8 mouse cellular contexts compared by ENCODE assay signal in the genomic region with DNA sequence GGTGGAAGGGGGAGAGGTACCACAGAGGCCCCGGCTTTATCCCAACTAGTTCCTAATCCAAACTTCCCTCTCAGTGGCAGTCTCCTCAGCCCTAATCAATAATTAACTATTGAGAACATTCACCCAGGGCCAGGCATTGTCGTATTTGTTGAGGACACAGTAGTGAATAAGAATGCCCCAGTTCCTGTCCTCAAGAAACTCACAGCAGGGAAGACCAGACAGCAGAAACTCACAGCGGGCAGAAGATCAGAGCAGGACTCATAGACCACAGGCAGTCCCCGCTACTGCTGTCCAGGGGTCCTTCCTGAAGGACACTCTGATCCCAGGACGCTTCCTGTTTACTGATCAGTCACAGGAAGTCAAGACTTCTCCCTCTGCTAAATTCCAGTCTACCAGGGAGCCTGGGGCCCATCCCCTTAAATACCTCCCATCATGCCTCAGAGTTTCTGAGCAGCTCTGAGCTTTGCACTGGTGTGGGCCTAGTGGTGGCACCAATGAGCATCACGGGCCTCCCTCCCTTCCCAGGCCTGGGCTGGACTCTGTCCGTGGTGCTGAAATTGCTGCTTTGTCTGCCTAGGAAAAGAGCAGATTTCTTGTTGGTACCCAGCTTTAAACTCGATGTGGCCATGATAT. TPM values are rescaled to one million over a fixed set of nuclear protein-coding genes. Genes with fewer than 3 reads are reported as not detected.
A peak's percentile ranks its signal among the peaks of the same experiment; 100 is the strongest.
DNase-seq lines count a peak whose midpoint lies in the region; ATAC-seq and TF ChIP-seq lines count a peak whose summit lies in the region.

No protein-coding gene starts in this region.

- H3K9me3 ChIP-seq in G1E (replicated peaks) = peaks cover 48% of the 10 kb centered on the region
- no peaks in the 10 kb centered on the region for H3K9me3 ChIP-seq in embryonic facial prominence, embryonic 10.5 days

- DNase-seq in gastrocnemius, postnatal 14 days = peak; percentile 61
- DNase-seq in gastrocnemius, adult 18-20 months (ENCODE audit: low spot score) = no peak
- DNase-seq in G1E (ENCODE audit: low spot score) = peak; percentile 19
- peak; percentile 88 for DNase-seq in embryonic facial prominence, embryonic 10.5 days (ENCODE audit: low spot score)
- peak; percentile 88 for DNase-seq in kidney, postnatal 10 days
- DNase-seq in mesoderm, embryonic 11.5 days (ENCODE audit: low read depth, low spot score) = peak; percentile 90
- no peak for DNase-seq in frontal cortex, postnatal 36 days (ENCODE audit: low spot score in 2 of 2)

- intact Hi-C loops in gastrocnemius, postnatal 14 days (cut with DNase I; ENCODE audit: low total_unique reads) = no loop called here

- no peak overlapping the region for H3K4me3 ChIP-seq in G1E (ENCODE audit: low read depth, low read length)
- H3K4me3 ChIP-seq in embryonic facial prominence, embryonic 10.5 days = no peak overlapping the region

- no peaks in the 10 kb centered on the region for H3K4me1 ChIP-seq in G1E (ENCODE audit: insufficient read depth, low read depth, low read length)
- peaks cover 5% of the 10 kb centered on the region; the same call in 1 of the 2 replicates for H3K4me1 ChIP-seq in embryonic facial prominence, embryonic 10.5 days

- WGBS in embryonic facial prominence, embryonic 10.5 days = 6% methylated on average over 8 of the region's 8 CpGs

- no peaks in the 10 kb centered on the region for H3K36me3 ChIP-seq in G1E (replicated peaks)
- no peaks in the 10 kb centered on the region for H3K36me3 ChIP-seq in embryonic facial prominence, embryonic 10.5 days (replicated peaks)

- H3K27ac ChIP-seq in embryonic facial prominence, embryonic 10.5 days (replicated peaks) = no peak overlapping the region

- no peak for TF ChIP-seq CTCF in G1E (IDR thresholded peaks at IDR 0.05; ENCODE audit: low read depth, low read length)

- ATAC-seq in G1E (ENCODE audit: extremely low read depth, insufficient number of reproducible peaks, low FRiP score, poor library complexity, severe bottlenecking) = no peak
- ATAC-seq in frontal cortex, adult (ENCODE audit: low TSS enrichment) = no peak

- no peaks in the 10 kb centered on the region for H3K27me3 ChIP-seq in G1E (ENCODE audit: insufficient read depth, low read length)
- no peaks in the 10 kb centered on the region for H3K27me3 ChIP-seq in embryonic facial prominence, embryonic 10.5 days (replicated peaks; ENCODE audit: low read depth, poor library complexity, severe bottlenecking)

RNA-seq across cellular contexts. Expression of gene Nectin1, which starts 45.6 kb away (rescaled TPM):
- total RNA-seq in gastrocnemius, postnatal 14 days (2021) = 1 to 10 TPM; 4.5 to 6.7 TPM
- 1 to 10 TPM; 1.9 to 3.4 TPM for total RNA-seq in gastrocnemius, adult 18-20 months (2021)
- total RNA-seq in G1E (2014; fragmentation: Nextera tagmentation) (not detected in 2 replicates), G1E (2017) (under 0.01 and 0.05 TPM in 2 replicates)
- not detected in 2 replicates for polyA plus RNA-seq in G1E (2012)
- 5.0 TPM in 2 replicates for polyA plus RNA-seq in embryonic facial prominence, embryonic 10.5 days (2016; fragmentation: Nextera tagmentation; extraction: Ambion mirVana)

Comparison
In these comparisons a context has a peak if more than half of its experiments do, and no peak if none do; other contexts are left out.
1. DNase-seq: peak in gastrocnemius, postnatal 14 days (single experiment), G1E (single experiment), embryonic facial prominence, embryonic 10.5 days (single experiment), kidney, postnatal 10 days (single experiment) and mesoderm, embryonic 11.5 days (single experiment); none in gastrocnemius, adult 18-20 months (single experiment) and frontal cortex, postnatal 36 days (0 of 2).